Mouse (Mus musculus) heart, postnatal 14 days (tissue): ENCODE results near the gene Metap2. TPM values are rescaled to one million over a fixed set of nuclear protein-coding genes. Genes with fewer than 3 reads are reported as not detected.
"Not testable (repeated sequence)": the region's sequence is repeated elsewhere in the genome, so short reads cannot be mapped to it uniquely, and the experiment has no call there.

ENCODE experiments used
- DNase-seq, 2 experiments: peaks; one replicate each; pipeline ENCODE4 v3.0.0; 2021 to 2022
- intact Hi-C: fragments of 180-260 bp; cut with DNase I; formaldehyde crosslinking; loops from one replicate; pipeline ENCODE4 v1.15.1; 2025
- total RNA-seq, 2 experiments: library from RNA; stranded (reverse); gene quantifications; 2 replicates each; pipeline ENCODE4 v1.2.3; 2021

Gene Metap2
- total RNA-seq, 2 experiments from 2014 or later, result 118 to 136 TPM

DNA sequence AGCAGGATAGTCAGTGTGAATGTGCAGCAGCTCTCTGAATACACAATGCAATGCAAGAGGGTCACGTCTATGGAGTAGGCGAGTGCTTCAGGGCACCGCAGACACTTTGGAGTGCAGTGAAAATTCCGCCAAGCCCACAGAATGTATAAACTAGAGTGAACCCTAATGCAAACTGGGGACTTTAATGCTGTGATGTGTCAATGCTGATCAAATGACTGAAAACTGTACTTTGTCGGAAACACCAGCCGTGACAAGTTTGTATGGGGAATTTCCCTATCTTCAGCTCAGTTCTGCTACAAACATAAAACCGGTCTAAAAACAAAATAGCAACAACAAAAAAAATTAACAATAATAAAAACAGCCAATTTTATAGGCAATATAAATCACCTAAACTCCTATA lies 28.5 kb downstream of the Metap2 start:
- intact Hi-C loops, result no loop called here
- DNase-seq, result no peak

- intact Hi-C loops, result no loop called here
- DNase-seq, result no peak
These were observed 40.8 kb downstream of the Metap2 start for GRCm38 (mm10) chr10:93856095-93856494.

- DNase-seq, result no peak
- intact Hi-C loops, result no loop called here
These were observed 41.8 kb downstream of the Metap2 start for GRCm38 (mm10) chr10:93855126-93855525.

DNA sequence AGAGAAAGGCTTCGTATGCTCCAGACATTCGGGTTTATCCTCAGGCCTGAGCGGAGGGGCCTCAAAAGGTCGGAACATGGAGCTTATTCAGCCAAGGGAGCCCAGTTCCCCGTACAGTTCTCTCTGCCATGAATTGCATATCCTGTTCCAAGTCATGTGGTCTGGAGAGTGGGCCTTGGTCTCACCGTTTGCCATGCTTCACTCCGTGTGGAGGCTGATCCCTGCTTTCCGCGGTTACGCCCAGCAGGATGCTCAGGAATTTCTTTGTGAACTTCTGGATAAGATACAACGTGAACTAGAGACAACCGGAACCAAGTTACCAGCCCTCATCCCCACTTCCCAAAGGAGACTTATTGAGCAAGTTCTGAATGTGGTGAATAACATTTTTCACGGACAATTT lies 50.2 kb downstream of the Metap2 start:
- DNase-seq, result no peak
- intact Hi-C loops, result no loop called here

DNA sequence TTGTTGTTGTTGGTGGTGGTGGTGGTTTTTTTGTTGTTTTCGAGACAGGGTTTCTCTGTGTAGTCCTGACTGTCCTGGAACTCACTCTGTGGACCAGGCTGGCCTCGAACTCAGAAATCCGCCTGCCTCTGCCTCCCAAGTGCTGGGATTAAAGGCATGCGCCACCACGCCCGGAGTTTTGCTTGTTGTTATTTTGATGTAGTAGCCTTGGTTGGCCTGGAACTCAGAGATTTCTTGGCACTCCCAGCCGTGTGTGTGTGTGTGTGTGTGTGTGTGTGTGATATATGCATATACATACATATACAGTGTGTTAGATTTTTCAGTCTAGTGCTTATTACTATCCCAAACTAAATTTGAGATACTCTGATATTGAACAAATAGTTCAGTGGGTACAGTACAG lies 61.8 kb downstream of the Metap2 start:
- DNase-seq, intact Hi-C loops: not testable (repeated sequence)

DNA sequence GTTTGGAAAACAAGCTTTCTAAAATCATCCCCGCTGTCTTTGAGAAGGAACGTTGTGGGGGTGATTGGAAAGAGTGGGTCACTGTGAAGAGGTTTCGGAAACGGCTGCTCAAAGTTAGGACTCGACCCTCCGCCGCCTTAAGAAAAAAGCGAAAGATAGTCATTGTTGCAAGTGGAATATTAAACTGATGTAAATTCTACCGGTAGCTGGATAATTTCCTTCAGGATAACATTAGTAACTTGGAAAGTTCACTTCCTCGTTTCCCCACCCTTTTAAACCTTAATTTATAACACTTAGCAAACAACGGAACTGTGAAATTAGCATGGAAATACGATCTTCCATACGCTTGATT lies 62.5 kb downstream of the Metap2 start:
- no peak for DNase-seq
- intact Hi-C loops, result no loop called here

GRCm38 (mm10) chr10:93833699-93834393 lies 63.0 kb downstream of the Metap2 start:
- DNase-seq, result peak; percentile 59 to 70

DNA sequence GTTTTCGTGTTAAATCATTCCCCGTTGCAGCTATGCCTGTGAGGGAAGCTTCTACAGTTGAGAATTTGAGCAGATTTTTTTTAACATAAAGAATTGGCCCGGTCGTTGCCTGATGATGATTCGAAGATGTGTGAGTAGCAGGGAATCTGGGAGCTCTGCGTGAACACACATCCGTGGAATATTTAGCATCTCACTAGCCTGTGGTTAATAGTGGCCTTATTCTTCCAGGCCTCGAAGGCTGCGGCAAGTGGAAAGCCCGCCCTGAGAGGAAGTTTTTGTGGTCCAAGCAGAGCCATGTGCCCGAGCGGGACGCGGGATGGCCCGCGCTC lies 63.6 kb downstream of the Metap2 start:
- DNase-seq, result no peak
- intact Hi-C loops, result no loop called here

More at GRCm38 (mm10) chr10:93833699-93834393, 63.0 kb downstream of the Metap2 start:
- intact Hi-C loops, result no loop called here

GRCm38 (mm10) chr10:93832811-93833210 lies 64.1 kb downstream of the Metap2 start:
- no peak for DNase-seq
- intact Hi-C loops, result no loop called here

- intact Hi-C loops, result no loop called here
- DNase-seq, result no peak
These were observed 64.9 kb downstream of the Metap2 start for GRCm38 (mm10) chr10:93831730-93832574.

GRCm38 (mm10) chr10:93830931-93831729 lies 65.8 kb downstream of the Metap2 start, which contains the start of gene Usp44:
TSS of gene Usp44 (plus strand) at chr10:93831555.
- DNase-seq, result no peak
- intact Hi-C loops, result no loop called here

DNA sequence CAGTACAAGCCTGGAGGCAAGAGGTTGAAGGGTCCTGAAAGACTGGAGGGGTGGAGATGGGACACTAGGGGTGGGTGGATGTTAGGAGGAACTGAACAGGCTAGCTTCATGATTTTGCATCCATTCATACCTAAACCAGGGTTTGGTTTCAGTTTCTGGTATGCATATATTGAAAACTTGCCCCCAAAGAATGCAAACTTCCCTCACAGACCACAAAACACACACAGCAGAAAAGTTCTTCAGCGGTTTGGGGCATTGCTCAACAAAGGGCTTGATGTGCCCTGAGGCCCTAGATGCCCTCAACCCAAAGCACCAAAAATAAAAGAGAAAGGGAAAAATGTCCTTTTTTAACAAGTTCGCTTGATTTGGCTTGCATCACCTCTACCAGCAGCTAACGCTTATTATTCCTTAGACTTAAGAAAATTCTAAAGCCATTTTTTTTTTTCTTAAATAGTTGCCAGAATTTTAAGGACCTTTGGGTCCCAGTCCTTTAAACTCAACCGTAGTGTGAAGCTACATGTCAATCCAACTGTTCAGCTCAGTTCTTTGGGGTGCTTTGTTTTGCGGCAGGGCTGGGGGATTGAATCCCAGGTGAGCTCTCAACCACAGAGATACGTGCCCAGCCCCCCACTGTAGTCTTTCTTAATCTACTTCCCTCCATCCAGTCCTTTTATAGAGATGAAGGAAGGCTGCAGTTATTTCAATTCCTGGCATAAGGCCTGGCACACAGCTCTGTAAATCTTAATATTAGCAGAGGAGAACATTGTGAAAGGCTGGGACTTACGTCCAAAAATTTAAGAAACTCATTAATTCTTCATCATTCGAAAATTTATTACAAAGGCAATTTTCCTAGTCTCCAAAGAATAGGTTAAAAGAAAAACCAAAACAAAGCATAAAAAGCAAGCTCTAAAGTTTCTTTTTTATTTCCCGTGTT lies 66.7 kb downstream of the Metap2 start:
- DNase-seq, result no peak
- intact Hi-C loops, result no loop called here

DNA sequence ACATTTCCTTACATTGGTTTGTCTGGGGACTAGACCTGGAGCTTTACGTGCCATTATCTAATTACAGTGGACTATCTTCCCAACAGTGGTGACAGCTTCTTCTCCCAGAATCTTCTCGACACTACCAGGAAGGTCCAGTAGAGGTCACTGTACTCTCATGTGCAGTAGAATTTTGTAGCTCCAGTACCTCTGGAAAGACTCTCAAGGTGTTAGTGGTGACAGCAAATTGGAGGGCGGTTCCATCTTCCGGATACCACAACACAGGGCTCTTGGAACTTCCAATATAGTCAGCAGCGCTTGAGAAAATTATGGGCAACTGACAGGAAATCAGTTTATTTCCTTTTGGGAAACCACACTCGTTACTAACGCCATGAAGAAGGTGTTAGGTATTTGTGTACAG lies 78.2 kb downstream of the Metap2 start:
- DNase-seq, result peak; percentile 61 to 83
- intact Hi-C loops, result loop anchor here (2.0 to 10.0 kb wide), 2 partner anchors 156 to 298 kb away; no protein-coding TSS in a partner anchor

- DNase-seq, result no peak
- intact Hi-C loops, result loop anchor here (1.0 to 10.0 kb wide), 3 partner anchors 161 to 219 kb away; no protein-coding TSS in a partner anchor
These were observed 83.1 kb downstream of the Metap2 start for GRCm38 (mm10) chr10:93813755-93814154.

- DNase-seq, result peak; percentile 77 to 86
- intact Hi-C loops, result loop anchor here (1.0 to 10.0 kb wide), 3 partner anchors 162 to 219 kb away; no protein-coding TSS in a partner anchor
These were observed 84.0 kb downstream of the Metap2 start for GRCm38 (mm10) chr10:93812774-93813415.

DNA sequence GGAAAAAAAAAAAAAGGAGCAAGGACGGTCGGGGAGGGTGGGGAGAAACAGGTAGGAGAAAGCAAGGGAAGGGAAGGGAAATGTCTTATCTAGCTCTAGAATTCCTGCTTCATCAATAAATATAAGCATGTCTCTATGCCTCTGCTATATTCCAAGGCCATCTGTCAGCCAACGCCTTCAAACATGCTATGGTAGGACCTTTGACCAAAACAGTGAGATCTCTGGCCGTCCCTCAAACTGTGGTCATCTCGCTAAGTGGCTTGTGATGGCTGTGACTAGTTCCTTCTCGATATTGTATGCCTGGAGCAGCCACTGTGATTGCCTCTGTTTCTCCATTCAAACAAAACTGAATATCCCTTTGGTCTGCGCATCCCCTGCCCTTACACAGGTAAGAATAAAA lies 84.8 kb downstream of the Metap2 start:
- DNase-seq, result no peak
- intact Hi-C loops, result loop anchor here (5.0 to 10.0 kb wide), 2 partner anchors 163 to 200 kb away; no protein-coding TSS in a partner anchor

DNA sequence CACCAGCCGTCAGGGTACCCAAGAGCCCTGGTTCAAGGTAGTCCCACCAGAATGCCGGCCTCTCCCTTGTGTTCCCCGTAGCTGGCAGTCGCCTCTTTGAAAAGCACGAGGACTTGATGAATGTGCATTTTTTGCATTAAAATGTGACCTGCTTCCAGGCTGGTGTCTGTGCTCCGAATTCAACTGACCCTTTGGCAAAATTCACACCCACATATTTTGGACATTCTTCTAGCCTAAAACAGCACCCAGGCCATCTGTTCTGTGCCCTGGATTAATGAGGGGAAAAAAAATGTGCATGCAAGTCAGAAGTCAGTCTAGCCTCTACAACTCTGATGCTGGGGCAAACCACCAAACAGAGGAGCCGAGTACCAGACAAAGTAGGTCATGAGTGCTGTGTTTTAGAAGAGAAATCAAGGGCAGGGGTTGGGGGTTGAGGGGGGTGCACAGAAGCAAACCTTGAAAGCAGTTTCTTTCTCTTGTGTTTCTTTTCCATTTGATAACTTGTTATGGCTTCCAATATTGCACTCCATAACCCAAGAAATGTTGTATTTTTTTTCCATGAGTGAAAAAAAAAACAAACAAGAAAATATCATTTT lies 86.2 kb downstream of the Metap2 start:
- intact Hi-C loops, result loop anchor here (5.0 to 10.0 kb wide), 2 partner anchors 164 to 198 kb away; no protein-coding TSS in a partner anchor
- no peak for DNase-seq

DNA sequence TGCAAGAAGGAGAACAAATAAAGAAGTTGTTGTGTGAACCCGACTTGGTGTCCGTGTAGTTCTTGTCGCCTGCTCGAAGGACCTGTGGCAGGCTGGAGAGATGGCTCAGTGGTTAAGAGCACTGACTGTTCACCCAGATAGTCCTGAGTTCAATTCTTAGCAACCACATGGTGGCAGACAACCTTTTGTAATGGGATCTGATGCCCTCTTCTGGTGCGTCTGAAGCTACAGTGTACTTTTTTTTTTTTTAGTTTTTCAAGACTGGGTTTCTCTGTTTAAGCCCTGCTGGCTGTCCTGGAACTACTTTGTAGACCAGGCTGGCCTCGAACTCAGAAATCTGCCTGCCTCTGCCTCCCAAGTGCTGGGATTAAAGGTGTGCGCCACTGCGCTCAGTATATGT lies 87.5 kb downstream of the Metap2 start:
- intact Hi-C loops, DNase-seq: not testable (repeated sequence)
